Mouse (Mus musculus): ENCODE measurements around the gene Cep19.

DNA sequence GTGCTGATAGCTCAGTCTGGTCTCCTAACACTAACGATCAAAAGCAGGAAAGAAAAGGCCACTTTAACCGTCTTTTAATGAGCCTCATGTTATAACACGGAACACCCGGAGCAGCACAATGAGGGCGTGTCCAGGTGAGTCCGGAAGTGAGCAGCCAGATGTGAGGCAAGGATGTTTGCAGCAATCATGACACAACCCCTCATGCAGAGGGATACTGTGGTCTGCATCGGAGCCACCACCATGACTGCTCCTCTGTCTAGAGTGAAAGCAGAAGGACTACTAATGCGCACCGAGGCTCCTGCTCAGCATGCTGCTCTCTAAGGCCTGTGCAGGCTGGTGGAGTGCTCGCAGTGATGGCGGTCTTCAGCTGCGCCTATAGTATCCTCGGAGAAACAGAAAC is 2.7 kb downstream of the Cep19 start:
- TF ChIP-seq GATA1 (IDR thresholded peaks at IDR 0.05; ENCODE audit: low read length) (no peak), TAL1 (IDR thresholded peaks at IDR 0.05; ENCODE audit: low read length) (no peak)
